Mouse (Mus musculus) myocyte (in vitro differentiated cells): ENCODE results near the gene Esrp2. TPM values are rescaled to one million over a fixed set of nuclear protein-coding genes. Genes with fewer than 3 reads are reported as not detected.

Experiments used
- H3K27me3 ChIP-seq: one replicate; pipeline ENCODE4 v1.6.1; 2011; ENCODE audit not compliant: control insufficient read depth, insufficient read depth, insufficient read length
- H3K36me3 ChIP-seq: one replicate; pipeline ENCODE4 v1.6.1; 2011; ENCODE audit not compliant: control insufficient read depth, insufficient read depth
- H3K4me2 ChIP-seq: one replicate; pipeline ENCODE4 v1.6.1; 2011; ENCODE audit warnings: low read depth, control low read depth
- H3K4me3 ChIP-seq: one replicate; pipeline ENCODE4 v1.5.1; 2011; ENCODE audit warnings: mild to moderate bottlenecking, control low read depth, moderate library complexity
- H3K79me2 ChIP-seq: one replicate; pipeline ENCODE4 v1.6.1; 2011; ENCODE audit not compliant: control insufficient read depth, insufficient read depth
- H3ac ChIP-seq: one replicate; pipeline ENCODE4 v1.6.1; 2011; ENCODE audit not compliant: control insufficient read depth, insufficient read length
- CEBPB ChIP-seq: IDR thresholded peaks from 2 replicates; pipeline ENCODE4 v1.6.1; 2011; ENCODE audit warnings: mild to moderate bottlenecking, moderate library complexity; ENCODE audit not compliant: poor library complexity, insufficient read depth, severe bottlenecking
- E2F4 ChIP-seq: IDR thresholded peaks from one replicate; pipeline ENCODE4 v1.6.1; 2011; ENCODE audit warnings: mild to moderate bottlenecking, control low read depth, moderate library complexity; ENCODE audit not compliant: insufficient read depth
- MAX ChIP-seq: IDR thresholded peaks from one replicate; pipeline ENCODE4 v1.6.1; 2011; ENCODE audit warnings: low read depth, mild to moderate bottlenecking, control low read depth
- MYOD1 ChIP-seq, 3 experiments: IDR thresholded peaks; one replicate each; pipeline ENCODE4 v1.6.1; 2011; ENCODE audit warnings: control low read depth in 2 of 3, low read depth in 2 of 3, mild to moderate bottlenecking in 2 of 3, moderate library complexity in 1 of 3; ENCODE audit not compliant: insufficient read length in 2 of 3, control insufficient read depth in 1 of 3
- MYOG ChIP-seq, 3 experiments: IDR thresholded peaks; one replicate each; pipeline ENCODE4 v1.6.1; 2011; ENCODE audit warnings: control low read depth in 2 of 3, low read depth in 2 of 3, mild to moderate bottlenecking in 2 of 3; ENCODE audit not compliant: insufficient read length in 2 of 3, control insufficient read depth in 1 of 3, insufficient read depth in 1 of 3
- POLR2A ChIP-seq: IDR thresholded peaks from one replicate; pipeline ENCODE4 v1.6.1; 2011; ENCODE audit warnings: low read depth, mild to moderate bottlenecking, control low read depth, moderate library complexity; ENCODE audit not compliant: insufficient read length
- POLR2AphosphoS2 ChIP-seq: IDR thresholded peaks from one replicate; pipeline ENCODE4 v1.6.1; 2011; ENCODE audit warnings: low read depth, control low read depth; ENCODE audit not compliant: insufficient read length
- REST ChIP-seq: IDR thresholded peaks from one replicate; pipeline ENCODE4 v1.6.1; 2011; ENCODE audit warnings: mild to moderate bottlenecking, control low read depth, moderate library complexity; ENCODE audit not compliant: insufficient read depth, insufficient read length
- SRF ChIP-seq: IDR thresholded peaks from one replicate; pipeline ENCODE4 v1.6.1; 2011; ENCODE audit warnings: low read depth; ENCODE audit not compliant: control insufficient read depth, insufficient read length
- TCF12 ChIP-seq: IDR thresholded peaks from one replicate; pipeline ENCODE4 v1.6.1; 2011; ENCODE audit warnings: mild to moderate bottlenecking, control low read depth; ENCODE audit not compliant: poor library complexity, insufficient read depth, severe bottlenecking
- TCF3 ChIP-seq: IDR thresholded peaks from one replicate; pipeline ENCODE4 v1.6.1; 2011; ENCODE audit warnings: low read depth, control low read depth; ENCODE audit not compliant: insufficient read length
- USF1 ChIP-seq: IDR thresholded peaks from one replicate; pipeline ENCODE4 v1.6.1; 2011; ENCODE audit warnings: low read depth, mild to moderate bottlenecking, control low read depth, moderate library complexity
- polyA plus RNA-seq: library from polyadenylated mRNA; unstranded; fragments of >200 nt; fragmentation: generic; extraction: Trizol; gene quantifications from one replicate; pipeline ENCODE4 v1.2.1, GENCODE M21; 2012; ENCODE audit warnings: missing spikeins

Esrp2 gene
- 0.17 TPM for polyA plus RNA-seq

DNA sequence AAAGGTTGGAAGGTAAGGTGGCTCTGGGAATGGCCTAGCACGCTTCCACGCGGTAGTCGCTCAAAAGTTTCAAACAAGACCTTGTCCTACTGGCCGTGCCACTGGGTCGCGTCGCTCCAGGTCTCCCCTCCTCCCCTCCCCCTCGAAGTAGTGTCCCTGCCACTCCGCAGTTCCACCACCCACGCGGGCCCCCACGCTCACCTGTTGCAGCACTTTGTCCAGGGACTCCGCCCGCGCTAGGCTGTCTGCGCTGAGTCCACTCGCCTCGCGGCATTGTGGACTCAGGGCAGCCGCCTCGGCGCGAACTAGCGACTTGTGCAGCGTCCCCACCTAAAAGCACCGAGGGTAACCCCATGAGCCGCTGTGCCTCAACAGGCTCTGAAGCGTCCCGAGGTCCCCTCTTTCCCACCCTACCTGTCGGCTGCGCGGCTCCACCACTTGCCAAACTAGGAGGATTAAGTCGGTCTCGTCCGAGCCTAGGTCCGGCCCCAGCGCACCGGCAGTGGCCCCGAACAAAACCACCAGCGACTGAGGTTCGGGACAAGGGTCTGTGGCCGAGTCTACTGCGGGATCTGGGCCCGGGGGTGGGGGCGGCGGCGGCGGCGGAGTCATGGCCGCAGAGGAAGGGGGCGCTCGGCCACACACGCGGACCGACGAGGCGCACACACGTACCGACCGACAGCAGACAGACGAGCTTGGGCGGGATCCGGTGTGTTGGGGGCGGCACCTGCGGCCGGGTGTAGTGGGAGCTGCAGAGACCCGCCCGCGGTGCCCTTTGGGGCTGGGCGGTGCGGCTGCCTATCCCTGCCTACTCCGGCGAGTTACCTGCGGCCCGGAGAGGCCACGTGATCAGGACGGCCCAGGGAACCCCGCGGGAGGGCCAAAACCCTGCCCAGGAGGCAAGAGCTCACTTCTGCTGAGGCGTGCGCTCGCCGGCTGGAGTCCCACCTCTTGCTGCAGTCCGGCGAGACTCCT, at the start of gene Esrp2:
TSS of gene Esrp2 (minus strand) at position 819 of the 975 bp plus-strand sequence.
- H3K4me3 ChIP-seq: peak within 1 kb of the TSS; percentile 37
- no peaks in the 10 kb centered on the region for H3K27me3 ChIP-seq
- H3K4me2 ChIP-seq: peak within 1 kb of the TSS; percentile 92
- H3ac ChIP-seq: no peak within 1 kb of the TSS
- no peak for TF ChIP-seq CEBPB
- TF ChIP-seq MYOD1 (IDR thresholded peaks at IDR 0.05; ENCODE audit: control insufficient read depth in 1 of 3, insufficient read length in 2 of 3, low read depth in 2 of 3): peak in 1 of 3 experiments; percentile 54
- no peak for TF ChIP-seq REST
- H3K36me3 ChIP-seq: no peaks in the 10 kb centered on the region
- no peaks in the 10 kb centered on the region for H3K79me2 ChIP-seq

DNA sequence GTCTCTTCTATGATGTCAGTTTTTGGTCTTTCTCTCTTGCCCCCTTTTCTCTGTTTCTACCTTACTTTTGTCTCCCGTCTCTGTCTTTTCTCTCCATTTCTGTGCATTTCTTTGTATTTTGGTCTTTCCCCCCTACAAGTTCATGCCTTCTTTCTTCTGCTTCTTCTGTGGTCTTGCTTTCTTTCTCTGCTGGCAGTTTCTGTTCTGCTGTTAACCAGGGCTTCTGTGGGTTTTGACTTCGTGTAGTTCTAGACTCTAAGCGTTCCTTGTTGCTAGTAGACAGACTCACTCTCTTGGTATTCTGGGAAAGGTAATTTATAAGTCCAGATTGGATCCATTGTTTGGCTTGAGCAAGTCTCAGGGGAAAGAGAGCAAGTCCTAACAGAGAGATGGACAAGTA, 49.6 kb upstream of the Esrp2 start:
- peaks cover 30% of the 10 kb centered on the region for H3K36me3 ChIP-seq
- no peak overlapping the region for H3K4me3 ChIP-seq
- H3ac ChIP-seq: no peak overlapping the region
- H3K79me2 ChIP-seq: no peaks in the 10 kb centered on the region
- TF ChIP-seq POLR2A: no peak
- H3K4me2 ChIP-seq: no peak overlapping the region
- no peaks in the 10 kb centered on the region for H3K27me3 ChIP-seq

DNA sequence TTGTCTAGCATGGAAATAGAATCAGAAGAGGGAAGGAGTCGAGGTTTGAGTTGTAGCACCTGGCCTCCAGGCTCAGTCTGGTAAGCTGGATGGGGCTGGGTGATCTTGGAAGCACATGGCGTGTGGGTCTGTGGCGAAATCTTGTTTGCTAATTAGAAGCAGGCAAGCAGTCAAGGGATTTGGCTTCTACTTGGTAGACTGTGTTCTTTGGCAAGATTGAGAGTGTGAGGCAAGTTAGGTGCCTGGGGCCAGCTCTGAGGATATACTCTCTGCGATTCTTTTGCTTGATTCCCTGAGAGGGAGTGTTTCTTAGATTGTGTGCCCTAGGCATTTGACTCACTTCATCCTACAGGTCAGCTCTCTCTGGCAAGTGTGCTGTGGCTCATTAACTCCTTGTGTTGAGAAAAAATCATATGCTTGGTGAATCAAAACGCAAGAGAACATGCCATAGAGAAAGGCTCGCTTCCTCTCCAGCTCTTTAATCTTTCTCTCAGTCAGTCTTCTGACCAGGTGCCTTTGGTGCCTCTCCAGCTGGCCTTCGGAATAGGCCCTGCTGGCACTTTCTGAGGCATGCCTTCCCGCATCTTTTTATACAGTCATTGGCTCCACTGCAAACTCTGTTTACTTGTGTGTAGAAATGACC, 49.0 kb upstream of the Esrp2 start:
- Histone ChIP-seq H3ac (no peak overlapping the region), H3K79me2 (no peaks in the 10 kb centered on the region), H3K4me3 (no peak overlapping the region), H3K36me3 (peaks cover 30% of the 10 kb centered on the region), H3K27me3 (no peaks in the 10 kb centered on the region), H3K4me2 (no peak overlapping the region)
- TF ChIP-seq POLR2AphosphoS2 (no peak), E2F4 (no peak), MYOD1 (IDR thresholded peaks at IDR 0.05; ENCODE audit: control insufficient read depth in 1 of 3, insufficient read length in 2 of 3, low read depth in 2 of 3) (no peak), TCF12 (no peak), POLR2A (no peak), MAX (no peak), SRF (no peak), REST (no peak), MYOG (IDR thresholded peaks at IDR 0.05; ENCODE audit: control insufficient read depth in 1 of 3, insufficient read depth in 1 of 3, insufficient read length in 2 of 3, low read depth in 2 of 3) (no peak), TCF3 (no peak), CEBPB (no peak), USF1 (no peak)

DNA sequence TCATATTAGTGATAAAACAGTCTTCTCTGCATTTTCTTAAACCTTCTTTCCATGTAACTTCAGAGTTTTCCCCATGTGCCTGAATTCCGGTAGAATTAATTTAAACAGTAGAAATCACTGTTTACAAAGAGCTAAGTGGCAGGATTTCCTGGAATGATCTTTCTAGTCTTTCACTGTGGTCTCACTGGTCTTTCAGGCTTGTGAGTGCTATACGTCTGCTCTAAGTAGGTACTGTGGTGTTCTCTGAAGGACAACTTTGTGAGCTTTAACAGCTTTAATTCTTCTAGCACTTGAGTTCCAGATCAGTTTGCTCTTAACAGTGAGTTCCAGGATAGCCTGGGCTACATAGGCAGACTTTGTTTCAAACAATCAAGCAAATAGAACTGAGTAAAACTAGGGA, 41.7 kb upstream of the Esrp2 start:
- Histone ChIP-seq H3K36me3 (peaks cover 11% of the 10 kb centered on the region), H3K4me2 (no peak overlapping the region), H3K27me3 (no peaks in the 10 kb centered on the region), H3ac (no peak overlapping the region), H3K79me2 (peaks cover 32% of the 10 kb centered on the region), H3K4me3 (no peak overlapping the region)
- TF ChIP-seq MYOG (IDR thresholded peaks at IDR 0.05; ENCODE audit: control insufficient read depth in 1 of 3, insufficient read depth in 1 of 3, insufficient read length in 2 of 3, low read depth in 2 of 3) (no peak), TCF3 (no peak), REST (no peak), SRF (no peak), POLR2AphosphoS2 (no peak), CEBPB (no peak), TCF12 (no peak), E2F4 (no peak), MYOD1 (IDR thresholded peaks at IDR 0.05; ENCODE audit: control insufficient read depth in 1 of 3, insufficient read length in 2 of 3, low read depth in 2 of 3) (no peak), MAX (no peak), POLR2A (no peak), USF1 (no peak)

DNA sequence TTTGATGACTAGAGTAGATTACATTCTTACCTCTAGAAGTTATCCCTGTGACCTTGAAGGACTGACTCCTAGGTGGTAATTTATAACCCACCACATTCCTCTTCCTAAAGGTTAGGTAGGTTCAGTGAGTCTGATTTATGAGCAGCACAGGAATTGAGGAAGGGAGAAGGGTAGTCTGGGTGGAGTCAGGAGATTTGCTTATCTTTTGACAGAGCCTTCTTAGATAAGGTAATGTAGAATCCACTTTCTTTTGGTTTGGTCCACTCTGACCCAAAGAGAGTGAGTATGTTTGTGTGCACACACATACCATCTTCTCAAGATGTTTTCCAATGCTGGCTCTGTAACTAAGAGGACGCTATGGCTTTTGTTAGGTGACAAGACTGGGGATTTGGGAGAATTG, 40.8 kb upstream of the Esrp2 start:
- Histone ChIP-seq H3K4me2 (no peak overlapping the region), H3K36me3 (peaks cover 4% of the 10 kb centered on the region), H3K27me3 (no peaks in the 10 kb centered on the region), H3K4me3 (no peak overlapping the region), H3K79me2 (peaks cover 32% of the 10 kb centered on the region), H3ac (no peak overlapping the region)
- TF ChIP-seq CEBPB (no peak), MYOD1 (IDR thresholded peaks at IDR 0.05; ENCODE audit: control insufficient read depth in 1 of 3, insufficient read length in 2 of 3, low read depth in 2 of 3) (no peak), POLR2AphosphoS2 (no peak), MAX (no peak), SRF (no peak), E2F4 (no peak), TCF3 (no peak), TCF12 (no peak)
